Mouse (Mus musculus) layer of hippocampus, postnatal 25 days (tissue): ENCODE measurements around the gene Il4i1. TPM values are rescaled to one million over a fixed set of nuclear protein-coding genes. Genes with fewer than 3 reads are reported as not detected.

ENCODE experiments used
- DNase-seq, 2 experiments: peaks; one replicate each; pipeline ENCODE4 v3.0.0; 2022; ENCODE audit warnings: mixed read lengths in 2 of 2, low spot score in 1 of 2; ENCODE audit errors: extremely low spot score in 1 of 2
- total RNA-seq, 2 experiments: library from RNA; stranded (reverse); gene quantifications; 2 replicates each; pipeline ENCODE4 v1.2.3; 2021

Gene Il4i1
- total RNA-seq, 2 experiments from 2014 or later = 1.4 to 2.4 TPM

GRCm38 (mm10) chr7:44847772-44848171, 31.6 kb downstream of the Il4i1 start:
- no peak for DNase-seq

- peak; percentile 97 to 98 for DNase-seq
These were observed 32.6 kb downstream of the Il4i1 start, which contains the start of the genes Akt1s1 and Tbc1d17 for GRCm38 (mm10) chr7:44848561-44849415. TSS of gene Akt1s1 (plus strand) at chr7:44848991. TSS of gene Tbc1d17 (minus strand) at chr7:44849079.

GRCm38 (mm10) chr7:44849416-44850111, 33.4 kb downstream of the Il4i1 start:
- peak; percentile 77 to 91 for DNase-seq

GRCm38 (mm10) chr7:44850146-44850545, 34.0 kb downstream of the Il4i1 start:
- peak in 1 of 2 experiments; percentile 68 for DNase-seq

GRCm38 (mm10) chr7:44850789-44851624, 34.8 kb downstream of the Il4i1 start:
- no peak for DNase-seq

- DNase-seq = no peak
These were observed 35.5 kb downstream of the Il4i1 start for GRCm38 (mm10) chr7:44851625-44852234.

- DNase-seq = no peak
These were observed 36.3 kb downstream of the Il4i1 start for GRCm38 (mm10) chr7:44852259-44853027.

GRCm38 (mm10) chr7:44853065-44853464, 36.9 kb downstream of the Il4i1 start:
- DNase-seq = no peak

- no peak for DNase-seq
These were observed 37.6 kb downstream of the Il4i1 start for GRCm38 (mm10) chr7:44853596-44854355.

GRCm38 (mm10) chr7:44854356-44855031, 38.3 kb downstream of the Il4i1 start:
- DNase-seq = peak in 1 of 2 experiments; percentile 58

GRCm38 (mm10) chr7:44855036-44855435, 38.8 kb downstream of the Il4i1 start:
- DNase-seq = no peak

GRCm38 (mm10) chr7:44856265-44856916, 40.2 kb downstream of the Il4i1 start:
- no peak for DNase-seq

- DNase-seq = peak; percentile 77 to 87
These were observed 40.9 kb downstream of the Il4i1 start, which contains the start of gene Pnkp for GRCm38 (mm10) chr7:44857042-44857552. TSS of gene Pnkp (plus strand) at chr7:44857139.

GRCm38 (mm10) chr7:44857905-44858304, 41.7 kb downstream of the Il4i1 start:
- no peak for DNase-seq

- no peak for DNase-seq
These were observed 43.7 kb downstream of the Il4i1 start for GRCm38 (mm10) chr7:44859896-44860295.

- peak in 1 of 2 experiments; percentile 78 for DNase-seq
These were observed 44.6 kb downstream of the Il4i1 start for GRCm38 (mm10) chr7:44860576-44861428.
